Mouse (Mus musculus) E14TG2a.4 (cell line): ENCODE measurements around the gene Hdac1.
A peak's percentile ranks its signal among the peaks of the same experiment; 100 is the strongest.

Experiments used
- H3K27me3 ChIP-seq: 2 replicates; pipeline ENCODE4 v1.6.1; 2014; ENCODE audit warnings: low read length, control low read depth; ENCODE audit not compliant: insufficient read depth
- H3K36me3 ChIP-seq: 2 replicates; pipeline ENCODE4 v1.6.1; 2014; ENCODE audit warnings: low read length, control low read depth; ENCODE audit not compliant: insufficient read depth
- H3K4me1 ChIP-seq: replicated peaks from 2 replicates; pipeline ENCODE4 v1.6.1; 2014; ENCODE audit warnings: low read depth, low read length, control low read depth
- H3K4me3 ChIP-seq: replicated peaks from 2 replicates; pipeline ENCODE4 v1.5.1; 2014; ENCODE audit warnings: mild to moderate bottlenecking, low read length
- H3K9me3 ChIP-seq: 2 replicates; pipeline ENCODE4 v1.6.1; 2014; ENCODE audit warnings: low read length, control low read depth
- CTCF ChIP-seq: conservative IDR thresholded peaks from 2 replicates; pipeline ENCODE4 v1.5.1; 2014; ENCODE audit warnings: low read length
- NANOG ChIP-seq: IDR thresholded peaks from 2 replicates; pipeline ENCODE4 v1.6.1; 2014; ENCODE audit warnings: borderline replicate concordance, low read length, mixed read lengths
- POU5F1 ChIP-seq: IDR thresholded peaks from 2 replicates; pipeline ENCODE4 v1.6.1; 2014; ENCODE audit warnings: low read length, borderline replicate concordance

Gene Hdac1

GRCm38 (mm10) chr4:129570028-129570427 is 27.5 kb upstream of the Hdac1 start:
- TF ChIP-seq NANOG: no peak
- no peak for TF ChIP-seq CTCF
- TF ChIP-seq POU5F1: no peak
- H3K4me1 ChIP-seq: peaks cover 34% of the 10 kb centered on the region
- H3K36me3 ChIP-seq: no peaks in the 10 kb centered on the region
- peaks cover 10% of the 10 kb centered on the region; the same call in 1 of the 2 replicates for H3K27me3 ChIP-seq
- no peaks in the 10 kb centered on the region for H3K9me3 ChIP-seq
- H3K4me3 ChIP-seq: peak overlapping the region; percentile 29; the same call in 1 of the 2 replicates

- H3K27me3 ChIP-seq: peaks cover 5% of the 10 kb centered on the region; the same call in 1 of the 2 replicates
- H3K4me1 ChIP-seq: peaks cover 33% of the 10 kb centered on the region
- TF ChIP-seq NANOG: no peak
- no peak for TF ChIP-seq POU5F1
- TF ChIP-seq CTCF: no peak
- no peak overlapping the region for H3K4me3 ChIP-seq
- no peaks in the 10 kb centered on the region for H3K9me3 ChIP-seq
- no peaks in the 10 kb centered on the region for H3K36me3 ChIP-seq
Observed at GRCm38 (mm10) chr4:129568366-129568765, 25.9 kb upstream of the Hdac1 start.

GRCm38 (mm10) chr4:129565139-129565538 is 22.6 kb upstream of the Hdac1 start:
- no peak overlapping the region for H3K4me3 ChIP-seq
- no peaks in the 10 kb centered on the region for H3K36me3 ChIP-seq
- no peaks in the 10 kb centered on the region for H3K9me3 ChIP-seq
- no peaks in the 10 kb centered on the region for H3K27me3 ChIP-seq
- H3K4me1 ChIP-seq: peaks cover 6% of the 10 kb centered on the region
- TF ChIP-seq CTCF: no peak
- no peak for TF ChIP-seq POU5F1
- no peak for TF ChIP-seq NANOG

GRCm38 (mm10) chr4:129563718-129564117 is 21.2 kb upstream of the Hdac1 start:
- no peaks in the 10 kb centered on the region for H3K27me3 ChIP-seq
- no peaks in the 10 kb centered on the region for H3K9me3 ChIP-seq
- no peak for TF ChIP-seq CTCF
- TF ChIP-seq POU5F1: no peak
- no peak for TF ChIP-seq NANOG
- no peak overlapping the region for H3K4me3 ChIP-seq
- H3K36me3 ChIP-seq: no peaks in the 10 kb centered on the region
- peaks cover 4% of the 10 kb centered on the region for H3K4me1 ChIP-seq

- no peak for TF ChIP-seq CTCF
- no peak for TF ChIP-seq NANOG
- no peak for TF ChIP-seq POU5F1
- no peaks in the 10 kb centered on the region for H3K36me3 ChIP-seq
- no peaks in the 10 kb centered on the region for H3K9me3 ChIP-seq
- no peak overlapping the region for H3K4me3 ChIP-seq
- H3K4me1 ChIP-seq: peaks cover 24% of the 10 kb centered on the region
- H3K27me3 ChIP-seq: peaks cover 4% of the 10 kb centered on the region; the same call in 1 of the 2 replicates
Observed at GRCm38 (mm10) chr4:129561184-129561583, 18.7 kb upstream of the Hdac1 start.

GRCm38 (mm10) chr4:129558321-129558955 is 15.9 kb upstream of the Hdac1 start:
- peaks cover 3% of the 10 kb centered on the region for H3K36me3 ChIP-seq

GRCm38 (mm10) chr4:129557256-129557808 is 14.8 kb upstream of the Hdac1 start:
- H3K4me3 ChIP-seq: peak overlapping the region; percentile 88
- no peak for TF ChIP-seq NANOG
- H3K27me3 ChIP-seq: peaks cover 4% of the 10 kb centered on the region; the same call in 1 of the 2 replicates
- peaks cover 14% of the 10 kb centered on the region for H3K36me3 ChIP-seq
- no peaks in the 10 kb centered on the region for H3K9me3 ChIP-seq
- H3K4me1 ChIP-seq: peaks cover 42% of the 10 kb centered on the region

More at GRCm38 (mm10) chr4:129558321-129558955, 15.9 kb upstream of the Hdac1 start:
- H3K27me3 ChIP-seq: peaks cover 4% of the 10 kb centered on the region; the same call in 1 of the 2 replicates
- H3K4me3 ChIP-seq: peak overlapping the region; percentile 29; the same call in 1 of the 2 replicates
- peaks cover 42% of the 10 kb centered on the region for H3K4me1 ChIP-seq
- TF ChIP-seq NANOG (no peak), CTCF (no peak), POU5F1 (no peak)
- H3K9me3 ChIP-seq: no peaks in the 10 kb centered on the region

- TF ChIP-seq NANOG: no peak
- no peak for TF ChIP-seq CTCF
- TF ChIP-seq POU5F1: no peak
- Histone ChIP-seq H3K27me3 (peaks cover 4% of the 10 kb centered on the region; the same call in 1 of the 2 replicates), H3K4me1 (peaks cover 44% of the 10 kb centered on the region), H3K4me3 (peak overlapping the region; percentile 88), H3K36me3 (peaks cover 19% of the 10 kb centered on the region), H3K9me3 (no peaks in the 10 kb centered on the region)
Observed at GRCm38 (mm10) chr4:129556532-129557223, 14.2 kb upstream of the Hdac1 start.
